Mouse (Mus musculus): ENCODE data around the gene Orm2.

Gene Orm2

GRCm38 (mm10) chr4:63377483-63377882 is 15.2 kb downstream of the Orm2 start:
- no peak for DNase-seq (ENCODE audit: low read depth)

- no peak for DNase-seq (ENCODE audit: low read depth)
These were observed 20.6 kb downstream of the Orm2 start for GRCm38 (mm10) chr4:63382676-63383369.

- no peak for DNase-seq (ENCODE audit: low read depth)
These were observed 21.2 kb downstream of the Orm2 start for GRCm38 (mm10) chr4:63383474-63383873.

- peak; percentile 44 for DNase-seq (ENCODE audit: low read depth)
These were observed 22.0 kb downstream of the Orm2 start for GRCm38 (mm10) chr4:63384262-63384661.

GRCm38 (mm10) chr4:63385253-63385652 is 23.0 kb downstream of the Orm2 start:
- DNase-seq (ENCODE audit: low read depth), result no peak

GRCm38 (mm10) chr4:63385784-63386183 is 23.5 kb downstream of the Orm2 start:
- DNase-seq (ENCODE audit: low read depth), result peak; percentile 97

- DNase-seq (ENCODE audit: low read depth), result peak; percentile 48
These were observed 25.8 kb downstream of the Orm2 start for GRCm38 (mm10) chr4:63388029-63388428.

- peak; percentile 78 for DNase-seq (ENCODE audit: low read depth)
These were observed 27.1 kb downstream of the Orm2 start for GRCm38 (mm10) chr4:63389121-63389886.

GRCm38 (mm10) chr4:63389887-63390528 is 27.8 kb downstream of the Orm2 start:
- DNase-seq (ENCODE audit: low read depth), result no peak

- DNase-seq (ENCODE audit: low read depth), result peak; percentile 64
These were observed 29.1 kb downstream of the Orm2 start for GRCm38 (mm10) chr4:63391322-63391721.

GRCm38 (mm10) chr4:63397981-63398537 is 35.8 kb downstream of the Orm2 start:
- DNase-seq (ENCODE audit: low read depth), result no peak

- peak; percentile 75 for DNase-seq (ENCODE audit: low read depth)
These were observed 36.8 kb downstream of the Orm2 start for GRCm38 (mm10) chr4:63398854-63399609.

- peak; percentile 39 for DNase-seq (ENCODE audit: low read depth)
These were observed 37.5 kb downstream of the Orm2 start for GRCm38 (mm10) chr4:63399691-63400270.

GRCm38 (mm10) chr4:63400541-63401306 is 38.5 kb downstream of the Orm2 start:
- peak; percentile 72 for DNase-seq (ENCODE audit: low read depth)

GRCm38 (mm10) chr4:63401620-63402019 is 39.4 kb downstream of the Orm2 start:
- no peak for DNase-seq (ENCODE audit: low read depth)

GRCm38 (mm10) chr4:63402056-63402455 is 39.8 kb downstream of the Orm2 start:
- peak; percentile 63 for DNase-seq (ENCODE audit: low read depth)

- DNase-seq (ENCODE audit: low read depth), result no peak
These were observed 40.3 kb downstream of the Orm2 start for GRCm38 (mm10) chr4:63402558-63402957.

GRCm38 (mm10) chr4:63403040-63403959 is 41.1 kb downstream of the Orm2 start, which contains the start of gene Akna:
Akna (minus strand) TSS chr4:63403354.
- peak; percentile 86 for DNase-seq (ENCODE audit: low read depth)

- DNase-seq (ENCODE audit: low read depth), result peak; percentile 77
These were observed 42.0 kb downstream of the Orm2 start for GRCm38 (mm10) chr4:63404205-63404604.

Data from naive thymus-derived CD4-positive, alpha-beta T cell, adult 2 months (primary cell).